Mouse (Mus musculus): ENCODE results near the gene Cep290.

- TF ChIP-seq POLR2A (IDR thresholded peaks at IDR 0.05; ENCODE audit: control insufficient read depth, low read depth, low read length) (peak; percentile 86), CTCF (IDR thresholded peaks at IDR 0.05; ENCODE audit: control insufficient read depth, insufficient read depth, insufficient replicate concordance, low read depth, low read length) (no peak)
These were observed at the start of gene Cep290, which contains the start of gene Tmtc3 for GRCm38 (mm10) chr10:100487097-100487978.
